Mouse (Mus musculus) lung, embryonic 16.5 days (tissue): Measurements from ENCODE around the gene Cnpy1. TPM values are rescaled to one million over a fixed set of nuclear protein-coding genes. Genes with fewer than 3 reads are reported as not detected.

ENCODE experiments used
- ATAC-seq: fragments of 200-750 bp; cut with Nextera tagmentation; 2 replicates; pipeline ENCODE4 v1.8.0; 2017; ENCODE audit warnings: low read depth, mild to moderate bottlenecking, moderate library complexity
- H3K27ac ChIP-seq: fragments of 300-500 bp; sonication (generic); 2 replicates; pipeline ENCODE4 v1.5.1; 2014; ENCODE audit warnings: mild to moderate bottlenecking, control low read depth, low read length
- H3K27me3 ChIP-seq: fragments of 300-500 bp; sonication (generic); 2 replicates; pipeline ENCODE4 v1.6.1; 2014; ENCODE audit warnings: low read depth, low read length, mixed read lengths; ENCODE audit not compliant: control insufficient read depth, insufficient read depth
- H3K36me3 ChIP-seq: fragments of 300-500 bp; sonication (generic); 2 replicates; pipeline ENCODE4 v1.6.1; 2014; ENCODE audit warnings: low read length; ENCODE audit not compliant: control insufficient read depth, insufficient read depth
- H3K4me1 ChIP-seq: fragments of 300-500 bp; sonication (generic); replicated peaks from 2 replicates; pipeline ENCODE4 v1.6.1; 2014; ENCODE audit warnings: low read length, mixed read lengths; ENCODE audit not compliant: control insufficient read depth, insufficient read depth
- H3K4me2 ChIP-seq: fragments of 300-500 bp; sonication (generic); 2 replicates; pipeline ENCODE4 v1.6.1; 2014; ENCODE audit warnings: low read depth, low read length, control low read depth
- H3K4me3 ChIP-seq: fragments of 300-500 bp; sonication (generic); 2 replicates; pipeline ENCODE4 v1.5.1; 2014; ENCODE audit warnings: mild to moderate bottlenecking, low read length, control low read depth
- H3K9ac ChIP-seq: fragments of 300-500 bp; sonication (generic); 2 replicates; pipeline ENCODE4 v1.6.1; 2014; ENCODE audit warnings: low read length, control low read depth
- H3K9me3 ChIP-seq: fragments of 300-500 bp; sonication (generic); 2 replicates; pipeline ENCODE4 v1.6.1; 2016; ENCODE audit warnings: low read length; ENCODE audit not compliant: control insufficient read depth
- WGBS: fragments of 180-500 bp; shearing (Covaris S2); extraction: QIAGEN DNeasy Blood & Tissue Kit; methylation state at CpG from one replicate; pipeline ENCODE4 v1.1.7; 2014; 5-methylcytosine and 5-hydroxymethylcytosine counted together
- polyA plus RNA-seq: library from polyadenylated mRNA; unstranded; fragments of >200 nt; fragmentation: Nextera tagmentation; extraction: Ambion mirVana; gene quantifications from 2 replicates; pipeline ENCODE4 v1.2.1, GENCODE M21; 2015

The Cnpy1 gene
- polyA plus RNA-seq, 1 experiment from 2014 or later = 0.13 TPM

- H3K36me3 ChIP-seq = no peaks in the 10 kb centered on the region
- no peak overlapping the region for H3K4me3 ChIP-seq
- no peak overlapping the region for H3K27ac ChIP-seq
- H3K4me1 ChIP-seq = no peaks in the 10 kb centered on the region
- no peak for ATAC-seq
- no peaks in the 10 kb centered on the region for H3K9me3 ChIP-seq
- no peak overlapping the region for H3K9ac ChIP-seq
- no peaks in the 10 kb centered on the region for H3K27me3 ChIP-seq
- no peak overlapping the region for H3K4me2 ChIP-seq
- WGBS = 79% methylated on average over 2 of the region's 2 CpGs
Observed at GRCm38 (mm10) chr5:28250479-28250878, 4.9 kb upstream of the Cnpy1 start.

- WGBS = 56% methylated on average over 4 of the region's 4 CpGs
- Histone ChIP-seq H3K9ac (no peak overlapping the region), H3K9me3 (no peaks in the 10 kb centered on the region), H3K27ac (no peak overlapping the region), H3K36me3 (no peaks in the 10 kb centered on the region), H3K4me2 (no peak overlapping the region), H3K4me3 (no peak overlapping the region), H3K4me1 (no peaks in the 10 kb centered on the region), H3K27me3 (no peaks in the 10 kb centered on the region)
- ATAC-seq = no peak
Observed at GRCm38 (mm10) chr5:28245121-28245520, 485 bp downstream of the Cnpy1 start.

GRCm38 (mm10) chr5:28243501-28244177 lies 2.0 kb downstream of the Cnpy1 start:
- Histone ChIP-seq H3K4me1 (no peaks in the 10 kb centered on the region), H3K36me3 (no peaks in the 10 kb centered on the region), H3K9me3 (no peaks in the 10 kb centered on the region), H3K4me3 (no peak overlapping the region), H3K4me2 (no peak overlapping the region), H3K27ac (no peak overlapping the region), H3K9ac (no peak overlapping the region), H3K27me3 (no peaks in the 10 kb centered on the region)
- ATAC-seq = no peak
- 63% methylated on average over 8 of the region's 8 CpGs for WGBS

- ATAC-seq = no peak
- H3K9ac ChIP-seq = no peak overlapping the region
- H3K4me3 ChIP-seq = no peak overlapping the region
- no peak overlapping the region for H3K4me2 ChIP-seq
- H3K4me1 ChIP-seq = no peaks in the 10 kb centered on the region; the same call in 1 of the 2 replicates
- H3K9me3 ChIP-seq = no peaks in the 10 kb centered on the region
- H3K27me3 ChIP-seq = no peaks in the 10 kb centered on the region
- H3K36me3 ChIP-seq = no peaks in the 10 kb centered on the region
- H3K27ac ChIP-seq = no peak overlapping the region
- 69% methylated on average over 4 of the region's 4 CpGs for WGBS
Observed at GRCm38 (mm10) chr5:28241423-28241822, 4.2 kb downstream of the Cnpy1 start.

- ATAC-seq = no peak
- Histone ChIP-seq H3K4me2 (no peak overlapping the region), H3K36me3 (no peaks in the 10 kb centered on the region), H3K27me3 (no peaks in the 10 kb centered on the region), H3K27ac (no peak overlapping the region), H3K4me1 (no peaks in the 10 kb centered on the region; the same call in 1 of the 2 replicates), H3K9me3 (no peaks in the 10 kb centered on the region), H3K9ac (no peak overlapping the region), H3K4me3 (no peak overlapping the region)
- WGBS = 75% methylated on average over 5 of the region's 5 CpGs
Observed at GRCm38 (mm10) chr5:28239829-28240228, 5.8 kb downstream of the Cnpy1 start.

GRCm38 (mm10) chr5:28238876-28239275 lies 6.7 kb downstream of the Cnpy1 start:
- WGBS = 75% methylated on average over 5 of the region's 5 CpGs
- Histone ChIP-seq H3K4me2 (no peak overlapping the region), H3K9me3 (no peaks in the 10 kb centered on the region), H3K9ac (no peak overlapping the region), H3K4me3 (no peak overlapping the region), H3K4me1 (no peaks in the 10 kb centered on the region; the same call in 1 of the 2 replicates), H3K27me3 (no peaks in the 10 kb centered on the region), H3K36me3 (no peaks in the 10 kb centered on the region), H3K27ac (no peak overlapping the region)
- ATAC-seq = no peak

GRCm38 (mm10) chr5:28238152-28238551 lies 7.5 kb downstream of the Cnpy1 start:
- Histone ChIP-seq H3K4me3 (no peak overlapping the region), H3K9me3 (no peaks in the 10 kb centered on the region), H3K4me2 (no peak overlapping the region), H3K27me3 (no peaks in the 10 kb centered on the region), H3K9ac (no peak overlapping the region), H3K4me1 (no peaks in the 10 kb centered on the region; the same call in 1 of the 2 replicates), H3K27ac (no peak overlapping the region), H3K36me3 (no peaks in the 10 kb centered on the region)
- WGBS = 15% methylated on average over 4 of the region's 4 CpGs
- ATAC-seq = no peak

GRCm38 (mm10) chr5:28237715-28238114 lies 7.9 kb downstream of the Cnpy1 start:
- Histone ChIP-seq H3K9ac (no peak overlapping the region), H3K27ac (no peak overlapping the region), H3K4me2 (no peak overlapping the region), H3K36me3 (no peaks in the 10 kb centered on the region), H3K4me3 (no peak overlapping the region), H3K27me3 (no peaks in the 10 kb centered on the region), H3K9me3 (no peaks in the 10 kb centered on the region), H3K4me1 (no peaks in the 10 kb centered on the region; the same call in 1 of the 2 replicates)
- 85% methylated on average over 2 of the region's 2 CpGs for WGBS
- no peak for ATAC-seq

- H3K4me2 ChIP-seq = no peak overlapping the region
- H3K9ac ChIP-seq = no peak overlapping the region
- WGBS = 40% methylated on average over 4 of the region's 4 CpGs
- H3K4me1 ChIP-seq = no peaks in the 10 kb centered on the region; the same call in 1 of the 2 replicates
- no peaks in the 10 kb centered on the region for H3K9me3 ChIP-seq
- H3K27ac ChIP-seq = no peak overlapping the region
- H3K36me3 ChIP-seq = no peaks in the 10 kb centered on the region
- H3K4me3 ChIP-seq = no peak overlapping the region
- ATAC-seq = no peak
- no peaks in the 10 kb centered on the region for H3K27me3 ChIP-seq
Observed at GRCm38 (mm10) chr5:28237055-28237454, 8.6 kb downstream of the Cnpy1 start.
